Mouse (Mus musculus): ENCODE measurements around the gene Hyls1. TPM values are rescaled to one million over a fixed set of nuclear protein-coding genes. Genes with fewer than 3 reads are reported as not detected.

Hyls1 gene
- polyA plus RNA-seq, 1 experiment from 2014 or later, result 8.1 TPM

DNA sequence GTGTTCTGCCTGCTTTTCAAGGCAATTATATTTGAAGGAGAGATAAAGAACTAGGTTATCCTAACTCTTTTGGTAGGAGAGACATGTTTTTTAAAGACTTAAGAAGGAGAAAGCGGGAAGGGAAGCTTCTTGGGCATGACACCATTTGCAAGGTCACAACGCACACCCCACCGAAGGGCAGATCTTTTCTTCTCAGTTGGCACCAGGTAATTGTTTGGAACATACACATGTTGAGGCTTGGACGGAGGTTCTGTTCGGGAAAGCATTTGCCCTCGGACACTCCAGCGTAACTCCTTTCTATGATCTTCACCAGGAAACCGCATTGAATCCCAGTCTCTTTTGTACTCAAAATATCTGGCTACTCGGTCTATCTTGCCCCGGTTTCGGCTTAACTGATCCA is 9.1 kb downstream of the Hyls1 start:
- ATAC-seq (replicated peaks; ENCODE audit: low FRiP score, low read depth), result no peak
- WGBS, result 94% methylated on average over 11 of the region's 11 CpGs
- Histone ChIP-seq H3K9me3 (replicated peaks; ENCODE audit: low read length) (no peaks in the 10 kb centered on the region), H3K4me1 (replicated peaks; ENCODE audit: insufficient read depth, low read length) (peaks cover 12% of the 10 kb centered on the region), H3K4me2 (ENCODE audit: low read length) (no peak overlapping the region), H3K27me3 (ENCODE audit: insufficient read depth, low read length) (0 out of 2 replicates have a peak, but pooled peaks cover 5% of the 10 kb centered on the region), H3K9ac (ENCODE audit: low read depth, low read length) (no peak overlapping the region), H3K4me3 (replicated peaks; ENCODE audit: low read depth, low read length) (no peak overlapping the region), H3K36me3 (ENCODE audit: insufficient read depth, low read length) (peaks cover 17% of the 10 kb centered on the region; the same call in 1 of the 2 replicates), H3K27ac (no peak overlapping the region)
- TF ChIP-seq CTCF (IDR thresholded peaks at IDR 0.05; ENCODE audit: low read depth), result no peak
- DNase-seq (ENCODE audit: low spot score), result no peak

DNA sequence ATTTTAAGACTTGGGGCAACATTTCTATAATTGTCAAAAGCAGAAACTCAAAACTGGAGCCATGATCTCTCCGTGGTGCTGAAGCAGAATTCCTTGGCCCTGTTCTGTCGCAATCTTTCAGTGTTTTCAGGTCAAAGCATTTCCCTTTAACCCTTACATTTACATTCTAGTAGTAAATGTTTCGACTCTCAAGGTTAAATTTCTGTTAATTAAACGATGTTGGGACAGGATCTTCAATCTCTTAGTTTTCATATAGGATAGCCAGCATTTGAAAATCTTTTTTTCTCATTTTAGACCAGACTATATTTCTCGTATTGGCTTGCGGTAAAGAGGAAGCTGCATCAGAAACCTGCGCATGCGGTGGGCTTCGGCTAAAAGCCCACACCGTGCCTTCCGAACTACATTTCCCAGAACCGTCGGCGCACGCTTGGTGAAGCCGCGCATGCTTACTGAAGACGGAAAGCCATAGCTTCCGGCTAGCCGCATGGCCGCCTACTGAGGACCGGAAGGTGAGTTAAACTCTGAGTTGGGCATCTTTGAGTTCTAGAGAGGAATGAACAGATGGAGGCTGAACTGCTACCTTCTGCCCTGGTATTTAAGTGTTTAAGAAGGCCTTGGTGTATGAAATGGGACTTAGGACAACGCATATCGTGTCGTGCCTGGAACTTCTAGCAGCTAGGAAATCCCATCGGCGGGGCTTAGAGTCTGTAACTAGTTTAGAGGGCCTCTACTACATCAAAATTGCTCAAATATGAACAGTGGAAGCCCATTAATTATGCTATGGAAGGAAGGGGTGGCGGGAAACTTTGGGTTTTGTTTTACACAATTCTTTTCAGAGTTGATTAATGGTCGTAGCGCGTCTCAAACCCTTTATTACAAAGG is 10.9 kb downstream of the Hyls1 start:
- Histone ChIP-seq H3K9me3 (replicated peaks; ENCODE audit: low read length) (no peaks in the 10 kb centered on the region), H3K27ac (peak overlapping the region; percentile 25; the same call in 1 of the 2 replicates), H3K4me1 (replicated peaks; ENCODE audit: insufficient read depth, low read length) (peaks cover 12% of the 10 kb centered on the region), H3K4me2 (ENCODE audit: low read length) (peak overlapping the region; percentile 87), H3K9ac (ENCODE audit: low read depth, low read length) (peak overlapping the region; percentile 51), H3K4me3 (replicated peaks; ENCODE audit: low read depth, low read length) (peak overlapping the region; percentile 60), H3K36me3 (ENCODE audit: insufficient read depth, low read length) (peaks cover 6% of the 10 kb centered on the region; the same call in 1 of the 2 replicates), H3K27me3 (ENCODE audit: insufficient read depth, low read length) (0 out of 2 replicates have a peak, but pooled peaks cover 5% of the 10 kb centered on the region)
- 1% methylated on average over 31 of the region's 31 CpGs for WGBS
- ATAC-seq (replicated peaks; ENCODE audit: low FRiP score, low read depth) (peak; percentile 86), DNase-seq (ENCODE audit: low spot score) (peak; percentile 95)
- TF ChIP-seq CTCF (IDR thresholded peaks at IDR 0.05; ENCODE audit: low read depth), result no peak

DNA sequence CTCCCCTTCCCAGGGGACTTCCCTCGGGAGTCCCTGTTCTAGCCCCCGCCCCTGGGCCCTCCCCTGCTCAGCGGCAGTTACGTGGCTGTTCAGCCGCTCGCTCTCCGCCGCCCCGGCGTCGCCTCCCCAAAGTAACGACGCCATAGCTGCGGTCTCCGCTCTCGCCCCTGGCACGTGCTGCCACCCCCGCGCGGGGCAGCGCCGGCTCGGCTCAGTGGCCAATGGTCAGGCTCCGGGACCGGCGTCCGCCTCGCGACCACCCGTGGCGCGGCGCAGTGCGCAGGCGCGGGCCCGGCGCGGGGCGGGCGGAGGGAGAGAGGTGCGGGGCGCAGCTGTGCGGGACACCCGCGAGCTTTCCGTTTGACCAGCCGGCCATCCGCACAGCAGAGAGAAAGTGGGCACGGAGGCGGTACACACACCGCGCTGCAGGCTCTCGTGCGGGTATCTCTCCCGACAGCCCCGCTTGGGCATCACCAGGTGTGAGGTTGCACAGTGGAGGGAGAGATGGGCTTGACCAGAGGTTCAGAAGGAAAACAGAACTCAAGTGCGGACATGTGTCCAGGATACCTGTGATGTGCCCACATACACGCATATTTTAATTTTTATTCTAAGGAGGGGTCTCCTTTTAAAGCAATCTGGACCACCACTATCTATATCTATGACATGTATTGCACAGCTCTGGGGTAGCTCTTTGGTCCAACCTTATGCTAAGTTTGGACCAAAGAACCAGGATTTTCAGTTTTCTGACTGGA is 11.8 kb downstream of the Hyls1 start, which contains the start of the genes Ddx25 and Pus3:
TSS of gene Ddx25 (minus strand) at position 272 of the 752 bp plus-strand sequence.
TSS of gene Pus3 (plus strand) at position 339 of the 752 bp plus-strand sequence.
- peak within 1 kb of the TSS; percentile 87 for H3K4me2 ChIP-seq (ENCODE audit: low read length)
- peak within 1 kb of the TSS; percentile 51 for H3K9ac ChIP-seq (ENCODE audit: low read depth, low read length)
- peaks cover 6% of the 10 kb centered on the region; the same call in 1 of the 2 replicates for H3K36me3 ChIP-seq (ENCODE audit: insufficient read depth, low read length)
- H3K4me3 ChIP-seq (replicated peaks; ENCODE audit: low read depth, low read length), result peak within 1 kb of the TSS; percentile 60
- 1% methylated on average over 49 of the region's 59 CpGs for WGBS
- DNase-seq (ENCODE audit: low spot score) (no peak), ATAC-seq (replicated peaks; ENCODE audit: low FRiP score, low read depth) (peak; percentile 63)
- peaks cover 12% of the 10 kb centered on the region for H3K4me1 ChIP-seq (replicated peaks; ENCODE audit: insufficient read depth, low read length)
- H3K9me3 ChIP-seq (replicated peaks; ENCODE audit: low read length), result no peaks in the 10 kb centered on the region
- H3K27ac ChIP-seq, result peak within 1 kb of the TSS; percentile 25; the same call in 1 of the 2 replicates
- no peak for TF ChIP-seq CTCF (IDR thresholded peaks at IDR 0.05; ENCODE audit: low read depth)
- 0 out of 2 replicates have a peak, but pooled peaks cover 5% of the 10 kb centered on the region for H3K27me3 ChIP-seq (ENCODE audit: insufficient read depth, low read length)

DNA sequence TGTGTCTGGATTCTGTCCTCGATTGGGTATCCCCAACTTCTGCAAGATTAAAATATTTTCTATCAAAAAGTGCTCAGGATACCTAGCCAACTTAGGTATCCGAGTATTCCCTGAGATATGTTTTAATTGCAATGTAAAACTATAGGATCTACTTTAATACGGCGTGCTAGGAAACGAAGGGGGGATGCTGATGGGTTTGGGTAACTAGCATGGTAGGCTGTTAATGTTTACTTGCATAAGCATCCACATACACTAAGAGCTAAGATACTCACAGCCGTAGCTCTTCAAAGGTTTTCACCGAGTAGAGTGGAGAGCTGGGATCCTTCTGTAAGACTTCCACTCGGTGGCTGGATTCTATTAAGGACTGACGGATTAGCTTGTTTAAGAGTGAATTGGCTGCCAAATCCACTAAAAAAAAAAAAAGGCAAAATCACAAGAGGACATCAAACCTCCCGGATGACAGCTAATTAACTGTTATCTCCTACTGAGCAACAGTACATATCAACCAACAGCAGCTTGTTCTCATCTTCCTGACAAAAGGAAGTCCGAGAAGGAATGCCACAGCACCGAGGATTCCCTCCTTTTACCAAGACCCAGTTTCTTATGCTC is 13.6 kb downstream of the Hyls1 start:
- WGBS, result 71% methylated on average over 12 of the region's 12 CpGs
- Histone ChIP-seq H3K27ac (no peak overlapping the region), H3K4me3 (replicated peaks; ENCODE audit: low read depth, low read length) (no peak overlapping the region), H3K27me3 (ENCODE audit: insufficient read depth, low read length) (0 out of 2 replicates have a peak, but pooled peaks cover 5% of the 10 kb centered on the region), H3K9me3 (replicated peaks; ENCODE audit: low read length) (no peaks in the 10 kb centered on the region), H3K4me2 (ENCODE audit: low read length) (no peak overlapping the region), H3K4me1 (replicated peaks; ENCODE audit: insufficient read depth, low read length) (peaks cover 12% of the 10 kb centered on the region), H3K36me3 (ENCODE audit: insufficient read depth, low read length) (peaks cover 2% of the 10 kb centered on the region; the same call in 1 of the 2 replicates), H3K9ac (ENCODE audit: low read depth, low read length) (no peak overlapping the region)
- TF ChIP-seq CTCF (IDR thresholded peaks at IDR 0.05; ENCODE audit: low read depth), result no peak
- no peak for DNase-seq (ENCODE audit: low spot score)
- no peak for ATAC-seq (replicated peaks; ENCODE audit: low FRiP score, low read depth)

DNA sequence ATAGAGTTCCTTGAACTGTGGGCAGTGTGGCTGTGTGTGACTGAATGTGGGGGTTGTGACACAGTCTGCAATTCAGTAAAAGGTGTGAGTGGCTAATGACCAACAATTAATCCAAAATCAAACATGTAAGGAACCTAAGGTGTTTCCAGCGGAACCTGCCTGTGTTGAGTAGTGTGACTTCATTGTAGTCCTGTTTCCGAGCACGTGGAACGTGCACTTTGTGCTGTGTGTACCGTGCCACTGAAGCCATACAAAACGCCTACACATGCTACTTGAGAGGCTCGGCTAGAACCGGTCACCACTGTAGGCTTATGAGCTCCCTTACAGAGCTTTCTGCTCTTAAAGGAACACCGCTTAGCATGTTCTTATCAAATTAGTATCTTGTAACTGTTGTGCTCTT is 21.7 kb downstream of the Hyls1 start:
- no peak for DNase-seq (ENCODE audit: low spot score)
- Histone ChIP-seq H3K27me3 (ENCODE audit: insufficient read depth, low read length) (no peaks in the 10 kb centered on the region), H3K4me3 (replicated peaks; ENCODE audit: low read depth, low read length) (no peak overlapping the region), H3K9me3 (replicated peaks; ENCODE audit: low read length) (no peaks in the 10 kb centered on the region), H3K27ac (no peak overlapping the region), H3K9ac (ENCODE audit: low read depth, low read length) (no peak overlapping the region), H3K4me2 (ENCODE audit: low read length) (no peak overlapping the region), H3K4me1 (replicated peaks; ENCODE audit: insufficient read depth, low read length) (no peaks in the 10 kb centered on the region), H3K36me3 (ENCODE audit: insufficient read depth, low read length) (no peaks in the 10 kb centered on the region)
- WGBS, result 71% methylated on average over 9 of the region's 9 CpGs
- TF ChIP-seq CTCF (IDR thresholded peaks at IDR 0.05; ENCODE audit: low read depth), result no peak
- no peak for ATAC-seq (replicated peaks; ENCODE audit: low FRiP score, low read depth)

DNA sequence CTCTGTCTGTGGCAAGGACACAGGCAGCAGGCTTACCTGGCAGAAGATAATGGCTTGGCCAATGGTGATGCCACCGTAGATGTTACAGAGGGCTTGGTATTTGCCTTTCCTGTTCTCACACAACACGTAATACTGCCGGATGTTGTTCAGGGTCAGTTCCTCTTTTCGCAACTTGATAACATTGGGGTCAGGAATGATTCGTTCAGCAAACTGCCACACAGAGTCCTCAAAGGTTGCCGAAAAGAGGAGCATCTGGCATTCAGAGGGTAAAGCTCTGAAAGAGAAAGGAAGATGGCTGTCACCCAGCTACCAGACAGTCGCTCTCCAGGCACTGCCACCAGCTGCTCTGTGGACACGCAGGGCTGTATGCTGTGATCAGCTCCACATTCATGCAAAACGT is 23.5 kb downstream of the Hyls1 start:
- Histone ChIP-seq H3K4me2 (ENCODE audit: low read length) (no peak overlapping the region), H3K4me1 (replicated peaks; ENCODE audit: insufficient read depth, low read length) (no peaks in the 10 kb centered on the region), H3K36me3 (ENCODE audit: insufficient read depth, low read length) (no peaks in the 10 kb centered on the region), H3K27me3 (ENCODE audit: insufficient read depth, low read length) (no peaks in the 10 kb centered on the region), H3K4me3 (replicated peaks; ENCODE audit: low read depth, low read length) (no peak overlapping the region), H3K27ac (no peak overlapping the region), H3K9ac (ENCODE audit: low read depth, low read length) (no peak overlapping the region), H3K9me3 (replicated peaks; ENCODE audit: low read length) (no peaks in the 10 kb centered on the region)
- TF ChIP-seq CTCF (IDR thresholded peaks at IDR 0.05; ENCODE audit: low read depth), result no peak
- ATAC-seq (replicated peaks; ENCODE audit: low FRiP score, low read depth) (no peak), DNase-seq (ENCODE audit: low spot score) (no peak)
- WGBS, result 65% methylated on average over 9 of the region's 9 CpGs
